Mouse (Mus musculus): ENCODE results near the gene Serpina1a.
"Not testable (repeated sequence)": the region's sequence is repeated elsewhere in the genome, so short reads cannot be mapped to it uniquely, and the experiment has no call there.

DNA sequence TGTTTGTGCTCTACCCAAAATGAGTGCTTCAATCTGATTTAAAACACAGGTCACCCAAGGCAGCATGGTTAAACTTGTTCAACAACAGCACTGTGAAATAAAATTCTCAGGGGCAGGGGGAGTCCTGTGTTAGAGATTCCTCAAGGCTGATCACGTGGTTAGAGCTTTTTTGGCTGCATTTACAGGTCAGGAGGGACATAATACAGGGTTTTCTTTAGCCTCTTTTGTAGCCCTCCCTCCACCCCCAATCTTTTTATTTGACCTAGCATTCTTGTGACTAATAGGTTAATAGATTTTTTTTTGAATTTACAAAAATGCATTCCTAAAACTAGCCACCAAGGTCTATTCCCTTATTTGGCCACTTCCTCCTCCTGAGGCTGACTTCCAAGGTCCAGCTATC, 44.4 kb upstream of the Serpina1a start:
- not testable (repeated sequence) for TF ChIP-seq EP300, CTCF (IDR thresholded peaks at IDR 0.05; ENCODE audit: low read depth)

Data from liver, embryonic 14.5 days (tissue).